Mouse (Mus musculus) cerebellum, adult 9-11 months (tissue): Measurements from ENCODE around the gene Pnrc2.

Experiments
- DNase-seq: peaks from one replicate; pipeline ENCODE4 v3.0.0; 2022

Gene Pnrc2

DNA sequence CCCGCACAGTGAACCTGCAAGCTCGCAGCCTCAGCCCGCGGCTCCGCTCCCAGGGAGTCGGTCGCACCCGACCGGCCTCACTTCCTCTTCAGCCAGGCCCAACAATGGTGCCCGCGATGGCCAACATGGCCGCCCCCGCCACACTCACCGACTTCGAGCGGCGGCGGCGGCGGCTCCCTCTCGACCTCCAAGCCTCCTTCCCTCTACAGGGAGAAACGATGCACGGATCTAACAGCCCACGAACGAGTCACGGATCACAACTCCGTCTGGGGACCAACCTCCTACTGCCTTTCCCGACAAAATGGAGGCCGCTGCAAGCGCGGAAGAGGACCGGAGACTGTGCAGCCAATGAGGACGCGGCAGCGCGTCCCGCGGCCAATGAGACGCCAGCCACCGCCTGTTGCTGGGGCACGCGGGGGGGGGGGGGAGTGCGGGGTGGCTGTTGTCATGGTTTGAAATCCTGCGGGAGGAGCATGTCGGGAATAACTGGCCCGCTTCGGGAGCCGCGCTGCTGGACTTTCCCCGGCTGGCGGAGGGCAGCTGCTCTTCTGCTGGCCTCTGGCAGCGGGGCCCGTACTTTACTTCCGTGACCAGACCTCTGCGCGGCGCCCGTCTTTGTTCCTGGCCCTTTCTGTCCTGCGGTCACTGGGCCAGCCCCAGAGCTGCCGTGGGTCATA lies at the start of gene Pnrc2:
Gene Pnrc2 (minus strand): TSS at position 325 of the 677 bp plus-strand sequence.
- peak; percentile 88 for DNase-seq

DNA sequence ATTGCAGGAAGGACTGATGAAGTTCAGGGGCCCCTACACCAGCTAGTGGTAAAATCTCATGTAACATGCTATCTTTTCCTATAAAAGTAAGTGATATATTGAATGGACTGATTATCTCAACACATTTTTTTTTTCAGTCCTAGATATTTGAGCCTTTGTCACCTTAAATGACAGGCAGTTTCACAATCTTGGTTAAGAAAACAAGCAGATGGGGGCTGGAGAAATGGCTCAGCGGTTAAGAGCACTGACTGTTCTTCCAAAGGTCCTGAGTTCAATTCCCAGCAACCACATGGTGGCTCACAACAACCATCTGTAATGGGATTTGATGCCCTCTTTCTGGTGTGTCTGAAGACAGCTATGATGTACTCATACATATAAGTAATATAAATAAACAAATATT lies 48.5 kb upstream of the Pnrc2 start:
- DNase-seq, result no peak

DNA sequence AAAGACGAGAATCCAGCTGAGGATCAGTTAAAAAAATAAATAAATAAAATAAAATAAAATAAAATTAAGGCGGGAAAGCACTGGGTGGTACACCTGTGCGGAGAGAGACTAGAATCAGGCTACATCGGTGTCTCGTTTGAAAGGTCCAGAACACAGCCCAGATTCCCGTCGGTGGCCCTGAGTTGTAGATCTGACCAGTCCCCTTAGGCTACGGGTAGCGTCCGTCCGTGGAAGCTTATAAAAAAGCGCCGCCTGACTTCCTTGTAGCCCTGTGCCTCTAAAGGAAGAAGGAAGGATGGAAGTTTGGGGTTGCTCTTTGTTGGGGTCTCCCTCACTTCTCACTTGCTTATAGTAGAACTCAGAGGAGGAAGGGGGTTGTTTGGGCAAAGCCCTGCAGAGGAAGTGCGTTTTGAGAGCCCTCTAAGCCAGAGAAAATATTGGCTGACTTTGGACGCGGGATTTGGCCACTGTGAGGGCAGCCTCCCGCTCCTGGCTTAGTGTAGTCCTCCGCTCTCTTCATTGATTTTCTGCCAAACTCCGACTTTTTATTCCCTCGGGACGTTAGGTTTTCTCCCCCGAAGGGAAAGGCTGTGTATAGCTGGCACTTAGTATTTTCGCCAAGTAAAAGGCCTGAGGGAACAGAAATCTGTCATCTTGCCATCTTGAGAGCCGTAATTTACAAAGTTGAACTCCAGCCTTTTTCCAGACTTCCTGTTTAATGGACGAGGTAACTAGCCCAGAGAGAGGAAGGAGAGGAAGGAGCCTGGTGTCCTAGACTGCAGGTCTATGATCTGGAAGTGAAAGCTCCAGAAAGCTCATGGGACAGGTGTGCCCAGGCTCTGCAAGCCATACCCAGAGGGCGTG lies 47.8 kb upstream of the Pnrc2 start:
- no peak for DNase-seq

DNA sequence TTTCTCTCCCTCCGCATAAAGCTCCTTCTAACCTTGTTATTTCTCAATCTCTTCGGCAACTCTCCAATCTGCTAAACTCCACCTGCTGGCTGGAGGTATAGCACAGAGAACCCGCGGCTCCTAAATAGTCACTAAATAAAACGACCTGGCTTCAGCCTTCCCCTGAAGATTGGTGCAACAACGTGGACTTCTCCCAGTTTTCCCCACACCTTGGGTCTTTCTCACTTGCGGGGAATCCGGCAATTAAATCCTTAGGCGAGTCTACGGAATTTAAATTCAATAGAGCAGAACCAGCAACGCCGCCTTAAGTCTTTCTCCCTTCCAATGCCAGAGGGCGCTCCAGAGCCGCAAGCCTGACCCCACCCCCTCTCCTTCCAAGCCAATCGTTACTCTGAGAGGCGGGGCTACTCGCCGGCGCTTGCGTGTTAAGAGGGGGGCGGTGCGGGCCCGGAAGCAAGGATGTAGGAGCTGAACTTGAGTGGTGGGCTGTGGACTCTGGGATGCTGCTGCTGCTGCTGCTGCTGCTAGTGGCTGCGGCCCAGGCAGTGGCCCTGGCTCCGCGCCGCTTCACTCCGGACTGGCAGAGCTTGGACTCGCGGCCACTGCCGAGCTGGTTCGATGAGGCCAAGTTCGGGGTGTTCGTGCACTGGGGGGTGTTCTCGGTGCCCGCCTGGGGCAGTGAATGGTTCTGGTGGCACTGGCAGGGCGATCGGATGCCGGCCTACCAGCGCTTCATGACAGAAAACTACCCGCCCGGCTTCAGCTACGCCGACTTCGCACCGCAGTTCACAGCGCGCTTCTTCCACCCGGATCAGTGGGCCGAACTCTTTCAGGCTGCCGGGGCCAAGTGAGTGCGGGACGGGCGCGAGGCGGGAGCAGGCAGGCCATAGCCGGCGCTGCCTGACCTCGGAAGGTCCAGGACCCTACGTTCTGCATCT lies 46.9 kb upstream of the Pnrc2 start, which contains the start of gene Fuca1:
Gene Fuca1 (plus strand): TSS at position 432 of the 938 bp plus-strand sequence.
- DNase-seq, result peak; percentile 93

DNA sequence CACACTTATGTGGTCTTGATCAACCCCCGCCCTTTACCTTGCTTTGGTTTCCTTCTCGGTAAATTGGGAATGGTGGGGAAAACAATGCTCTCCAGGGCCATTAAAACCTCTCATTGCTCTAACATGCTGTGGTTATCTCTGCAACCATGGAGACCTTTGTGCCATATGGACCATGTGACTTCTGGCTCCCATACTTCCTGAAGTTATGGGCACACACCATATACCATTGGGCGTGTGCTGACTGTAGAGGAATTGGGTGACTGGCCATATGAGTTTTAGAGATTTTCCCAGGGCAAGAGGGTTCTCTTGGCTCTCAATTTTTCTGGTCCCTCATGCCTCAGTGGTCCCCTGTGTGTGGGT lies 45.6 kb upstream of the Pnrc2 start:
- no peak for DNase-seq

DNA sequence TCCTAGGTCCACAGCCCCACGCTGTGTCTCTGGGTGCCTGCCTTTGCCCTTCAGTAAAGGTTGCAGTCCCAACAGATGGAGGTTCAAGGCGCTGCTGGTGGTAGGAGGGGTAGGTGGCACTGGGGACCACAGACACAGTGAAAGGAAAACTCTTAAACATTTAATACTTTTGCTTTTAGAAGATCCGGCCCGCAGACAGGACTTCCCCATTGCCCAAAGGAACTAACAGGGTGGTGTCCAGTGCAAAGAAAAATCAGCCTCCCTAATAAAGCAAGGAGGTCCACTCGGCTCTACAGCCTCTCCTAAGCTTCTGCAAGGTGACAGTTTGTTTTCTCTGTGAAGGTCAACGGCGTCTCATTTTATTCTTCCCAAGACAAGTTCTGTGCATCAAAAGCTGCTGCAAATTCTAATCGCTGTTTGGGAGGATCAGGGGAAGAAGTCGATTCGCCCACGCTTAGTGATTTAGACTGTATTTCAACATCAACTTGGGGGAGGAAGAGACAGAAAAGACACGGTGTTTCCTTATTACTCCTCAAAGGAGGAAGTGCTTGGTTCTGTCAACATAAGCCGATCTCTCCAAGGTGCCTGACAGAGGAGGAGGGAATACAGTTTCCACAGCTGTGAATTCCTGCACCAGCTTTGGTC lies 45.1 kb upstream of the Pnrc2 start:
- DNase-seq, result no peak

DNA sequence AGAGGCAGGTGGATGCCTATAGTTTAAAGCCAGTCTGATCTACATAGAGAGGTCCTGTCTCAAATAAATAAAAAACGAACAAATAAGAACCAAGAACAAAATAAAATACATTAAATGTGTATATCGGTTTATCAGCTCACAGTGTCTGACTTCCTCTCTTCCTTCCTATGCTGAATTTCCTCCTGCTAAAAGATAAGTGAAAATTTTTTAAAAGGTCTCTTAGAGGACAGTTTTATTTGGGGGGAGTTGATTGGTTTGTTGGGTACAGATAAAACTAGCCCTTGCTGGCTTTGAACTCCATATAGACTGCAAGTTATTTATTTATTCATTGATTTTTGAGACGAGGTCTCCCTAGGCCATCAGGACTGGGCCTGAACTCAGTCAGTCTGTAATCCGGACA lies 39.8 kb upstream of the Pnrc2 start:
- no peak for DNase-seq

DNA sequence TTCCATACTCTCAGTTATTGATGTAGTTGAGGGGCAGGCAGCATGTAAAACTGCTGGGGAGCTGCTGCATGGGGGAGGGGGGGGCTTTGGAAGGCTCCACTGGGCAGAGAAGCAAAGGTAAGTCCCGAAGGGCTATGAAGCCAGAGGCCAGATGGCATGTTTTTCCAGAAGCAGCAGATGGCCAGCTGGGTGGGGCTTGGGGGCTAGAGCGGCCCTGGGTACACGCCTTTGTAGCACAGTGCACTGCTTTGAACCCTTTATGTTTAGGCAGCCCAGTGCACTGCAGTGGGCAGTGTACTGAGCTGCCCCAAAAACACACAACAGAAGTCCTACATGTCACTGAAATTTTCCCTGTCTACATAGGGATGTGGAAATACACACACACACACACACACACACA lies 39.2 kb upstream of the Pnrc2 start:
- DNase-seq, result no peak

DNA sequence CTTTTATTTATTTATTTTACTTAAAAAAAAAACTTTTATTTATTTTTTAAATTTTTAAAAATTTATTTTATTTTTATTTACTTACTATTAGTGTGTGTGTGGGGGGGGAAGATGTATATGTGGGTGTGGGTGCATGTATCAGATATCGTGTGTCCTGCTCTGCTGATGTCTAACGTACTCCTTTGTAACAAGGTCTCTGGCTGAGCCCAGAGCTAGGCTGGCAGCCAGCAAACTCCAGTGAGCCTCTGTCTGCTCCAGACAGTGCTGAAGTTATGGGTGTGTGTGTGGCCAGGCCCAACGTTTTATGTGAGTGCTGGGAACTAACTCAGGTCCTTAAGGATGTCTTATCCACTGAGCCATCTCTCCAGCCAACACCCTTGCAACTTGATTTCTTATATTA lies 38.5 kb upstream of the Pnrc2 start:
- no peak for DNase-seq

DNA sequence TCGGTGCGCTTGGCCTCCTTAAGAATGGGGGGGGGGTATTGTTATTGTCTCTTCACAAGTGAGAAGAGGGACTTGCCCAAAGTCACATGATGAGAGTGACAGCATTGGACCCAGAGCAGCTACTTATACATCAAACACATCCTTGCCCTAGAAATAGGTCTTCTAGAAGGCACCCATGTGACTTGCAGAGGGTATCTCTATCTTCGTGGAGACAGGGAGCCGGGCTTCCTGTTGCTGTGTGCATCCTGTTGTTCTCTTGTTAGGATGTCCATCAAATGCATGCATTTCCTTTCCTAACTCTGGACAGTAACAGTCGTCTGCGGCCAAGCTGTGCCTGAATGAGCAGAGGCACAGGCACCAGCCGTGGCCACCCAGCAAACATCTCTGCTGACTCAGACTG lies 37.9 kb upstream of the Pnrc2 start:
- DNase-seq, result no peak

DNA sequence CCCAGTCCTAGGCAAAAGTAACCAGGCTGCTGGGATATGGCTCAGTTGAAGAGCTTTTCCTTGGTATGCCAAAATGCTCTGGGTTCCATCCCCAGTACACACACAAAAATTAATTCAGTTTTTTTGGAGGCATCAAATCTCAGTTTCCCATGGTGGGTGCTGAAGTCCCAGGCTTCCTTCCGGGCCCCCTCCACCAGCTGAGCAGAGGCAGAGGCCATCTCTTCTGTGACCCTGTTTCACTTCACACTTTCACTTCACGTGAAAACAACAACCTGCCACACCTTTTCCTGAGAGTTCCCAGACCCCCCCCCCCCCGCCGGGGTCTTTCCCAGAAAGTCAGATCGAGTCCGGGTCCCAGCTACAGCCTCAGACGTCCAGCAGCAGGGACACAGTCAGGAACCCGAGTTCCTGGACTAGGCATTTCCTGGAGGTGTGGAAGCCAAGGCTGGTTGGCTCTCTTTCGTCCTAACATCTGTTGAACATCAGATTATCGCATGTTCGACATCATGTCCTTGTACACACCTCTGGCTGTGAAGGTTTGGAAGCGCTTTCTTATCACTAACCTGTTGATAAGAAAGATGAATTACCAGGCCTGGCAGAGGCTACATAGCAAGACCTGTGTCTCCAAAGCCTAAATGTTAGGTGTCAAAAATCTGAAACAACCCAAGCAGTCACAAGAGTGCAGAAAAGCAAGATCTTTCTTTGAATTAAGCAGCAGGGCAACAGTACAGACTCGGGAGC lies 35.8 kb upstream of the Pnrc2 start:
- DNase-seq, result no peak

DNA sequence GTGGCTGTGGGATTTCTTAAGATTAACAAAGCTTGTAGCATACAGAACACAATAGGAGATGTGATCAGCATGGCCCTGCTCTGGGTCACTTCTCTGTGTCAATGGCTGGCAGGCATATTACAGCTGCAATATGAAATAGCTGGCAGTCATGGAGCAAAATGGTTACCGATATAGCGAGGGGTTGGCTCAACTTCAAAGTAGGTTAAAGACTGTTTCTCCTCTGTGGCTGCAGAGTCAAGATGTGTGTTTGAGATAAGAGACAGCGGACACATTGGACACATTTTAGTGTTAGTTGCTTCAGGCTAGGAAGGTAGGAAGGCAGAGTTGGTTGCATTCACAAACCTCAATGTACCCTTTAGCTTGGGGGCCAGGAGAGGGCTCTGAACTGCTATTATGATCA lies 33.0 kb upstream of the Pnrc2 start:
- no peak for DNase-seq

DNA sequence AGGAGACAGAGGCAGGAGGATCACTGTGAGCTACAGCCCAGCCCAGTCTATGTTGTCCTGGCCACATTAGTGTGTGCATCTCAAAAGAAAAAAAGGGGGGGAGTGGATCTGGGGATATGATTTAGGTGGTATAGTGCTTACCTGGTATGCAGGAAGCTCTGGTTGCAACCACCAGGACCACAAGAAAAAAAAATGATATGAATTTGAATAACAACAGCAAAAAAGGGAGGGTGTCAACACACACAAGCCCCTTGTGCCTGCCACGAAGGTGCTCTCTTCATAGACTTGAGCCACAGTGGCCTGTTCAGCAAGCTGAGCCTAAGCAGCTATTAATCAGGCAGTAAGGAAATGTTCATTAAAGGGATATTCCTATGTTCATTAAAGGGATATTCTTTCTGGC lies 31.2 kb upstream of the Pnrc2 start:
- DNase-seq, result no peak

DNA sequence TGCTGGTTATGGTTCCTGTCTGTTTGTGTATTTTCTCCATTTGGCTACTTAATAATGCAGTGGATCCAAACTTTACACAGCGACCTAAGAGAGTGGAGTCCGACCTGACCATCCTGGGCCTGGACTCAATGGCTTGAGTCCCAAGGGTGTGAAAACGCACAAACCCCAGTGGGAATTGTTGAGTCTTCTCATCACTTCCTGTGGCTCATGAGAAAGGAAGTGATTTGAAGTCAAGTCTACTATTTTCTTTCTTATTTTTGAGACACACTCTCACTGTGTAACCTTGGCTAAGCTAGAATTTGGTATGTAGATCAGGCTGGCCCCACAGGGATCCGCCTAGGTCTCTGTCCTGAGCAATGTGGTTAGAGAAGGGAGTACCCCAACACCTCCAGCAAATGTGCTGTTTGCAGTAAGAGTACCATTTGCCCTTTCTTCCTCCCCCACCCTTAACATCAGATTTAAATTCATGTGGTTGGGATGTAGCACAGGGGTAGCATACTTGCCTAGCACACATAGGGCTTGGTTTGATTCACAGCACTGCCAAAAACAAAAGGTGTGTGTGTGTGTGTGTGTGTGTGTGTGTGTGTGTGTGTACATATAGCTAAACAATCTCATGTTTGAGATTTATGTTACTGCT lies 29.1 kb upstream of the Pnrc2 start:
- no peak for DNase-seq

DNA sequence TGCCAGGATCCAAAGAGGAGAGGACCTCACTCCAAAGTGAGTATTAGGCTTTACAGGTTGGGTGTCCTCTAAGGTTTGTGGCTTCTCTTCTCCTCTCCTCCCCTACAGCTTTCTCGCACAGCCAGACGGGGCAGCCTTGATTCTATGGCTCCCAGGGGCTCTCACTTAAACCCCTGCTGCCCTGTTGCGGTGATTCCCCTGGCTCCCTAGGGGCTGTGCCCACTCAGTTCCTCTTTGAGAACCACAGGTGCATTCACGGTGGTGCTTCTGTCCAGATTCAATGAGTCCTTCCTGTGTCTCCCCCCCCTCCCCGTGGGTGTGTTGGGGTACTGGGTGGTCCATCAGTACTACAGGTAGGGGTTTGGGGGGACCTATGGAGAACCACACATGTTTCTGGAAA lies 26.4 kb upstream of the Pnrc2 start:
- no peak for DNase-seq

DNA sequence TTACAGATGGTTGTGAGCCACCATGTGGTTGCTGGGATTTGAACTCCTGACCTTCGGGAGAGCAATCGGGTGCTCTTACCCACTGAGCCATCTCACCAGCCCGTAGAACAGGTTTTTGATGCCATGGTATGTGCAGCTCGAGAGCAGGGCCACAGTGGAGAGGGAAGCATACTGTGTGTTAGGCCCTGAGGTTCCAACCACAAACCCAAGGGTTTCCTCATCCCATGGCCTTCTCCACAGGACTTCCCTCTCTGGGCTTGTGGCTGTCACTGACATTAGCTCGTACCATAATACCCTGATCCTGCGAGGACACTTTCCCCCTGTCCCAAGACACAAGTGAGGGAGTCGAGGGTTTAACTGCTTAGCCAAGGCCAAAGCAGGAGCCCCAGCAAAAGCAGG lies 25.4 kb upstream of the Pnrc2 start:
- no peak for DNase-seq

DNA sequence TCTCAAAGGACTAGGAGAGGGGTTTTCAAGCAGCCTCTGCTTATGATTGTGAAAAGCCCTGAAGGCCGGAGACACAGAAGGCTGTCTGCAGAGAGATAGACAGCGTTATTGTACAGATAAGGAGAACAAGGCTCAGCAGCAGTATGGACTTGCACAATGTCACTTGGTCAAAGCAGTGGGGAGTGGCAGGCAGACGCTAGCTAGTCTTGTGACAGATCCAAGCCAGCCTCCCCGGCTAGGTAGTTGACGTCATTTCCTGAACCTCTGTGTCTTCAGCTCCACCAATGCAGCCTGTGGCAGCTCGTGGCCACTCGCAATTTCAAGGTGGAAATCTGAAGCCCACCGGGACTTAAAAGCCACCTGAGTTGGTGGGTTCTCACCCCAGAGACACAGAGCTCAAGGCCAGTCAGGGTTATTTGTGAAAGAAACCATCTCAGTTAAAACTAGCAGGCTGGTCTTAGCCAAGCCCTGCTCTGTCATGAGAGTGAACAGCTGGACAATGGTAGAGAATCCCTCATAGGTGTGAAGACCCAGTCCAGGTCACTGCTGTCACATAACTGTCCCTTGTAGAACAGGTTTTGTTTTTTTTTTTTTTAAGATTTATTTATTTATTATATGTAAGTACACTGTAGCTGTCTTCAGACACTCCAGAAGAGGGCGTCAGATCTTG lies 24.9 kb upstream of the Pnrc2 start:
- DNase-seq, result no peak

DNA sequence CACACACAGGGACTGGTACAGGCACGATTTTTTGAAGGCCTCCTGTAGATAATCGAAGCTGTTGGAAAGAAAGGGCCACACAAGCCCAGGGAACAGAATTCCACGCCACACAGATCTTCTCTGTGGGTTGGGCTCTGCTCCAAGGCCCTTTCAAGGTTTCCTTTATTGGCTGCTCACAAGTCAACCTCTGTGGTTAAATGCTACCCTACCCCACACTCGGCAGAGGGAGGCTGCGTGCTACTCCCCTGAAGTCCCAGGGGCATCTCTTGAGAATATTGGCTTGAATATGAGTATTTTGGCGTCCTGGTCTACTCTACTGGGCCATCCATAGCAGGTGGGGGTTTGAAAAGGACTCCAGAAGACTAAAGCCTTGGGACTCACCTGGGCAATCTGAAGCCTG lies 22.5 kb upstream of the Pnrc2 start:
- no peak for DNase-seq

DNA sequence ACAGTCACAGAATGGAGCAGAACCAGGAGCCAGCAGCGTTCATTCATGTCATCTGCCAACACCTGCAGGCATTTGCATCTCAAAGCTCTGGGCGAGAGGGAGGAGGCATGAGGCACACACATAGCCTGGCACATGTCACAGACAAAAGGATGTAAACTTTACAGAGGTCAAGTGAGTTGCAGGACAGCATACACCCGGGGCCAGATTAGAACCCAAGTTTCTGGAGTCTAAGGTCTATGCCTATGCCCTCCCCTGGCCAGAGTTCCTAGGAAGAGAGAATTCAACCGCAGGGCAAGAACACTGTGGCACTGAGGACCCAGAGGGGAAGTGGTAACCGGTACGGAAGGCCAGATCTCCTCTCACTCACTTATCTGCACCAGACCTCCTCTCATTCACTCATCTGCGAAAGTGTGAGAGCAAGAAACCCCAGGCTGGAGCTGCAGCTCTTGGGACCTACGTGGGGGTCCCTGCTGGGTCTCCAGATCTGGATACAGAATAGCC lies 21.5 kb upstream of the Pnrc2 start, which contains the start of gene Cnr2:
Gene Cnr2 (plus strand): TSS at position 324 of the 501 bp plus-strand sequence.
- no peak for DNase-seq

DNA sequence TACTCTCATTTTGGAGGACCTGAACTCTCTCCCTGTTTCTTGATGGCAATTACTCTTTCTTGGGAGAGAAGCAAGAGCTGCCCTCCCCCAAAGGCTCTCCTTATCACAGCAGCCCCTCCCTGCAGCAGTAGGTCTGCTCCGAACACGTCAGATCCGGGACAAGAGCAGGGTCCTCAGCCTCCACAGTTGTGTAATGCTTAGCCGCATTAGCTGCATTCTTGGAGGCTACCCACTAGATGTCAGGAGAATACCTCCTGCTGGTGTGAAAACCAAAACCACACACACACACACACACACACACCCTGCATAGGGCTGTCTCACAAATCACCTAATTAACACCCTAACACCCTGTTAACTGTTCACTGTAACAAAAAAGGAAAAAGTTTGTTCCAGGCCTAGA lies 19.2 kb upstream of the Pnrc2 start:
- DNase-seq, result no peak

DNA sequence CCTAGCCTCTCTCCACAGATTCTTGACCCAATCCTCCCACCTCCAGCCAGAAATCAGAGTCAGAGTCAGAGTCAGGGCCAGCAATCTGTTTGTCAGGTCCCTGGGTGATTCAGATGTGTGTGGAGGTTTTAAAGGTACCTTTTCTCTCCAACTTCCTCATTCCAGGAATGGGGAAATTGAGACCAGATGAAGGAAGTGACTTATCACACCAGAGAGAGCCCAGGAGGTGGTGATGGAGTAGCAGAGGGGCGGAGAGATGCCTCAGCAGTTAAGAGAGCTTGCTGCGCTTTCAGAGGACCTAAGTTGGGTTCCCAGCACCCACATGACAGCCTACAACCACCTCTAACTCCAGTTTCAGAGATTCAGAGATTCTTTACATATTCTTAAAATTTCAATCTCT lies 17.9 kb upstream of the Pnrc2 start:
- no peak for DNase-seq
